Mouse (Mus musculus): ENCODE results near the gene Tgfbr1.

The Tgfbr1 gene

GRCm38 (mm10) chr4:47422194-47422593 is 69.2 kb downstream of the Tgfbr1 start:
- DNase-seq (ENCODE audit: inconsistent ontology term) = no peak

GRCm38 (mm10) chr4:47422946-47423345 is 69.9 kb downstream of the Tgfbr1 start:
- DNase-seq (ENCODE audit: inconsistent ontology term) = no peak

GRCm38 (mm10) chr4:47424376-47424775 is 71.4 kb downstream of the Tgfbr1 start:
- DNase-seq (ENCODE audit: inconsistent ontology term) = no peak

GRCm38 (mm10) chr4:47425247-47425830 is 72.3 kb downstream of the Tgfbr1 start:
- DNase-seq (ENCODE audit: inconsistent ontology term) = no peak

- no peak for DNase-seq (ENCODE audit: inconsistent ontology term)
Observed at GRCm38 (mm10) chr4:47427606-47428005, 74.6 kb downstream of the Tgfbr1 start.

- DNase-seq (ENCODE audit: inconsistent ontology term) = no peak
Observed at GRCm38 (mm10) chr4:47430557-47430956, 77.5 kb downstream of the Tgfbr1 start.

- no peak for DNase-seq (ENCODE audit: inconsistent ontology term)
Observed at GRCm38 (mm10) chr4:47431081-47431480, 78.1 kb downstream of the Tgfbr1 start.

- no peak for DNase-seq (ENCODE audit: inconsistent ontology term)
Observed at GRCm38 (mm10) chr4:47432766-47433165, 79.7 kb downstream of the Tgfbr1 start.

GRCm38 (mm10) chr4:47435131-47435530 is 82.1 kb downstream of the Tgfbr1 start:
- DNase-seq (ENCODE audit: inconsistent ontology term) = no peak

- DNase-seq (ENCODE audit: inconsistent ontology term) = no peak
Observed at GRCm38 (mm10) chr4:47435566-47436360, 82.7 kb downstream of the Tgfbr1 start.

GRCm38 (mm10) chr4:47437365-47438340 is 84.6 kb downstream of the Tgfbr1 start:
- DNase-seq (ENCODE audit: inconsistent ontology term) = peak; percentile 81

GRCm38 (mm10) chr4:47438956-47439355 is 85.9 kb downstream of the Tgfbr1 start:
- no peak for DNase-seq (ENCODE audit: inconsistent ontology term)

- DNase-seq (ENCODE audit: inconsistent ontology term) = no peak
Observed at GRCm38 (mm10) chr4:47440951-47441350, 87.9 kb downstream of the Tgfbr1 start.

- no peak for DNase-seq (ENCODE audit: inconsistent ontology term)
Observed at GRCm38 (mm10) chr4:47448526-47448925, 95.5 kb downstream of the Tgfbr1 start.

- DNase-seq (ENCODE audit: inconsistent ontology term) = no peak
Observed at GRCm38 (mm10) chr4:47449116-47449515, 96.1 kb downstream of the Tgfbr1 start.

GRCm38 (mm10) chr4:47449586-47450522 is 96.8 kb downstream of the Tgfbr1 start:
- DNase-seq (ENCODE audit: inconsistent ontology term) = no peak

All from Muller cell, postnatal 12 days (primary cell).